Mouse (Mus musculus): ENCODE measurements around the gene Myo15.

GRCm38 (mm10) chr11:60444007-60444406 lies 25.1 kb upstream of the Myo15 start:
- TF ChIP-seq POLR2A (IDR thresholded peaks at IDR 0.05; ENCODE audit: borderline replicate concordance, low read depth, low read length), result no peak
- TF ChIP-seq CTCF (IDR thresholded peaks at IDR 0.05; ENCODE audit: low read depth, low read length), result no peak
